Mouse (Mus musculus) midbrain, embryonic 13.5 days (tissue): Measurements from ENCODE around the gene Bap1. TPM values are rescaled to one million over a fixed set of nuclear protein-coding genes. Genes with fewer than 3 reads are reported as not detected.
A peak's percentile ranks its signal among the peaks of the same experiment; 100 is the strongest.

ENCODE experiments used
- ATAC-seq: fragments of 200-750 bp; cut with Nextera tagmentation; 2 replicates; pipeline ENCODE4 v1.8.0; 2017; ENCODE audit warnings: mild to moderate bottlenecking, moderate TSS enrichment, moderate library complexity
- H3K27ac ChIP-seq: fragments of 300-500 bp; sonication (generic); 2 replicates; pipeline ENCODE4 v1.5.1; 2015; ENCODE audit warnings: inconsistent platforms, mild to moderate bottlenecking, moderate library complexity
- H3K27me3 ChIP-seq: fragments of 300-500 bp; sonication (generic); 2 replicates; pipeline ENCODE4 v1.6.1; 2015; ENCODE audit warnings: mild to moderate bottlenecking, inconsistent platforms
- H3K36me3 ChIP-seq: fragments of 300-500 bp; sonication (generic); 2 replicates; pipeline ENCODE4 v1.6.1; 2015; ENCODE audit warnings: mild to moderate bottlenecking, inconsistent platforms
- H3K4me1 ChIP-seq: fragments of 300-500 bp; sonication (generic); replicated peaks from 2 replicates; pipeline ENCODE4 v1.6.1; 2015; ENCODE audit warnings: inconsistent platforms
- H3K4me2 ChIP-seq: fragments of 300-500 bp; sonication (generic); replicated peaks from 2 replicates; pipeline ENCODE4 v1.6.1; 2015; ENCODE audit warnings: moderate library complexity, mild to moderate bottlenecking, inconsistent platforms
- H3K4me3 ChIP-seq: fragments of 300-500 bp; sonication (generic); replicated peaks from 2 replicates; pipeline ENCODE4 v1.5.1; 2015; ENCODE audit warnings: mild to moderate bottlenecking, inconsistent platforms
- H3K9ac ChIP-seq: fragments of 300-500 bp; sonication (generic); replicated peaks from 2 replicates; pipeline ENCODE4 v1.6.1; 2015; ENCODE audit warnings: mild to moderate bottlenecking, inconsistent platforms
- H3K9me3 ChIP-seq: fragments of 300-500 bp; sonication (generic); 2 replicates; pipeline ENCODE4 v1.6.1; 2016; ENCODE audit warnings: mild to moderate bottlenecking, inconsistent platforms
- WGBS: fragments of 180-500 bp; shearing (Covaris S2); methylation state at CpG from one replicate; pipeline ENCODE4 v1.1.7; 2015; 5-methylcytosine and 5-hydroxymethylcytosine counted together
- polyA plus RNA-seq: library from polyadenylated mRNA; unstranded; fragments of >200 nt; fragmentation: Nextera tagmentation; extraction: Ambion mirVana; gene quantifications from 2 replicates; pipeline ENCODE4 v1.2.1, GENCODE M21; 2015

Bap1 gene
- 127 and 133 TPM in 2 replicates for polyA plus RNA-seq

GRCm38 (mm10) chr14:31251084-31251604 is at the start of gene Bap1, which contains the start of gene Phf7:
TSS of gene Bap1 (plus strand) at chr14:31251450.
TSS of gene Phf7 (minus strand) at chr14:31251317.
- Histone ChIP-seq H3K4me3 (peak within 1 kb of the TSS; percentile 86), H3K9me3 (no peaks in the 10 kb centered on the region), H3K9ac (peak within 1 kb of the TSS; percentile 98), H3K36me3 (peaks cover 34% of the 10 kb centered on the region), H3K27me3 (no peaks in the 10 kb centered on the region), H3K4me1 (peaks cover 19% of the 10 kb centered on the region), H3K4me2 (peak within 1 kb of the TSS; percentile 86), H3K27ac (peak within 1 kb of the TSS; percentile 93)
- peak; percentile 93 for ATAC-seq
- WGBS: under 1% methylated on average over 75 of the region's 75 CpGs

DNA sequence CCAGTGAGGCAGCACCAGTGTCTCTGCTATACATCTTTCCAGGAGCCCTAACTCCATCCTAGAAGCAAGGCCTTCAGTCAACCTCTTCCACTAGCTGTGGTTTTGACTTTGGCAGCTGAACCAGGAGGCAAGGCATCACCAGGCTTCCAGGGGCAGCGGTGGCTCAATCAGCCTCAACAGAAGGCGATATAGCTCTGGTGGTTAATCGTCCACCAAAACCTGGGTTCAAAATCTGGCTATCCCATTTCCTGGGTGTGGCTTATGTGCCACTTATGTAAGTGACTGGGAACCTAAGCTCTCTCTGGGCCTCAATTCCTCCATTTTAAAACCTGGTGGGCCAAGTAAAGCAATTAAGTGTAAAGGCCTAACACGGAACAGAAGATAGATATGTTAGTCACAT is 46.4 kb upstream of the Bap1 start:
- peak overlapping the region; percentile 80 for H3K4me3 ChIP-seq
- no peak for ATAC-seq
- peak overlapping the region; percentile 90 for H3K27ac ChIP-seq
- no peaks in the 10 kb centered on the region for H3K9me3 ChIP-seq
- peaks cover 46% of the 10 kb centered on the region for H3K36me3 ChIP-seq
- H3K4me2 ChIP-seq: peak overlapping the region; percentile 99
- WGBS: 82% methylated on average over 4 of the region's 4 CpGs
- H3K9ac ChIP-seq: peak overlapping the region; percentile 92
- H3K27me3 ChIP-seq: no peaks in the 10 kb centered on the region
- peaks cover 27% of the 10 kb centered on the region for H3K4me1 ChIP-seq

GRCm38 (mm10) chr14:31205244-31205561 is 46.0 kb upstream of the Bap1 start:
- Histone ChIP-seq H3K36me3 (peaks cover 42% of the 10 kb centered on the region), H3K27me3 (no peaks in the 10 kb centered on the region), H3K27ac (peak overlapping the region; percentile 90), H3K4me3 (peak overlapping the region; percentile 80), H3K4me1 (peaks cover 27% of the 10 kb centered on the region), H3K4me2 (peak overlapping the region; percentile 99), H3K9ac (peak overlapping the region; percentile 92), H3K9me3 (no peaks in the 10 kb centered on the region)
- ATAC-seq: peak; percentile 22
- WGBS: 17% methylated on average over 8 of the region's 8 CpGs

- Histone ChIP-seq H3K4me2 (peak overlapping the region; percentile 99), H3K36me3 (peaks cover 36% of the 10 kb centered on the region), H3K9me3 (no peaks in the 10 kb centered on the region), H3K27me3 (no peaks in the 10 kb centered on the region), H3K9ac (peak overlapping the region; percentile 92), H3K4me3 (peak overlapping the region; percentile 80), H3K27ac (peak overlapping the region; percentile 90), H3K4me1 (peaks cover 27% of the 10 kb centered on the region)
- 1% methylated on average over 39 of the region's 39 CpGs for WGBS
- ATAC-seq: peak; percentile 74
Observed at GRCm38 (mm10) chr14:31205562-31206467, 45.4 kb upstream of the Bap1 start.

- peak overlapping the region; percentile 90 for H3K27ac ChIP-seq
- peak; percentile 76 for ATAC-seq
- H3K9ac ChIP-seq: peak overlapping the region; percentile 92
- peaks cover 27% of the 10 kb centered on the region for H3K4me1 ChIP-seq
- H3K27me3 ChIP-seq: no peaks in the 10 kb centered on the region
- H3K36me3 ChIP-seq: peaks cover 30% of the 10 kb centered on the region
- under 1% methylated on average over 48 of the region's 48 CpGs for WGBS
- H3K9me3 ChIP-seq: no peaks in the 10 kb centered on the region
- peak overlapping the region; percentile 80 for H3K4me3 ChIP-seq
- H3K4me2 ChIP-seq: peak overlapping the region; percentile 99
Observed at GRCm38 (mm10) chr14:31206472-31206981, 44.7 kb upstream of the Bap1 start.

- WGBS: 80% methylated on average over 13 of the region's 13 CpGs
- H3K4me3 ChIP-seq: peak overlapping the region; percentile 80
- peak overlapping the region; percentile 92 for H3K9ac ChIP-seq
- H3K36me3 ChIP-seq: peaks cover 23% of the 10 kb centered on the region
- ATAC-seq: peak; percentile 49
- no peaks in the 10 kb centered on the region for H3K9me3 ChIP-seq
- peak overlapping the region; percentile 99 for H3K4me2 ChIP-seq
- peak overlapping the region; percentile 90 for H3K27ac ChIP-seq
- H3K27me3 ChIP-seq: no peaks in the 10 kb centered on the region
- H3K4me1 ChIP-seq: peaks cover 27% of the 10 kb centered on the region
Observed at GRCm38 (mm10) chr14:31207070-31207830, 44.0 kb upstream of the Bap1 start.

GRCm38 (mm10) chr14:31208084-31208483 is 43.2 kb upstream of the Bap1 start, which contains the start of gene Tnnc1:
TSS of gene Tnnc1 (plus strand) at chr14:31208312.
- H3K9ac ChIP-seq: peak within 1 kb of the TSS; percentile 92
- WGBS: 88% methylated on average over 2 of the region's 2 CpGs

DNA sequence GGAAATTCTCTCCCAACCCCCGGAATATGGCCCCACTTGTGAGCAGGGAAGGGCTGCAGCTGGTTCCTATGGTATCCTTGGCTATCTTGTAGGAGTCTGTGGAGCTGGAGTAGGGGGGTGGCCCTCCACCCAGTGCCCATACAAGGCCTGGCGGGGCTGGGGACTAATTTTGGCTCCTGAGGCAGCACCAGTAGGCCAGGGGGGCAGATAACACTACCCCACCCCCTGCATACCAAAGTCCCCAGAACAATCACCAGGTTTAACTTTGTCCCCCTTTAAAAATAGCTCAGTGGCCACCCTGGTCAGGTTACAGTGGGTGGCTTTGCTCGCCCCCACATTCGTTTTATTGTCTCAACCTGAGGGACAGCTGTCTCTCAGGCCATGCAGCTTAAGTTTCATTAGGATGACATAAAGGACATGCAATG is 42.1 kb upstream of the Bap1 start:
- Histone ChIP-seq H3K9ac (no peak overlapping the region), H3K36me3 (peaks cover 4% of the 10 kb centered on the region), H3K4me3 (no peak overlapping the region), H3K9me3 (no peaks in the 10 kb centered on the region), H3K4me1 (peaks cover 23% of the 10 kb centered on the region), H3K27ac (no peak overlapping the region), H3K27me3 (no peaks in the 10 kb centered on the region), H3K4me2 (no peak overlapping the region)
- no peak for ATAC-seq
- 90% methylated on average over 4 of the region's 4 CpGs for WGBS

More at GRCm38 (mm10) chr14:31208084-31208483, 43.2 kb upstream of the Bap1 start, which contains the start of gene Tnnc1:
- Histone ChIP-seq H3K4me1 (peaks cover 27% of the 10 kb centered on the region), H3K4me2 (peak within 1 kb of the TSS; percentile 99), H3K4me3 (peak within 1 kb of the TSS; percentile 80), H3K27ac (peak within 1 kb of the TSS; percentile 90), H3K36me3 (peaks cover 14% of the 10 kb centered on the region), H3K27me3 (no peaks in the 10 kb centered on the region), H3K9me3 (no peaks in the 10 kb centered on the region)
- no peak for ATAC-seq

DNA sequence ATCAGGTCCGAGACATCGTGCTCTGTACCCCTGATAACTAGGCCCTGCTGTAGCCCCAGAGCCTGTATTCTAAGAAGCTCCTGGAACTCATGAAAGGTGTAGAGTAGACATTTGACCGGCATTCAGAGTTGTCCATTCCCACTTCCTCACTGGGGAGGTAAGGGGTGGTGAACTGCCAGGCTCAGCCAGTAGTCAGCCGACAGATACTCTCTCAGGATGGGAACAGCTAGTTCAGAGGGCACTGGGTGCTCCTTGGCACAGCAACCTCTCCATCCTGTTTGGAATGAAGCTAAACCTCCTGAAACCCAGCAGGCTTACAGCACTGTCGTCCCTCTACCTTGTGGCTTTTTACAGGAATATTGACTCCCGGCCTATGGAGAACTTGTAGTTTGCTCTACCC is 39.4 kb upstream of the Bap1 start:
- H3K4me2 ChIP-seq: no peak overlapping the region
- no peaks in the 10 kb centered on the region for H3K27me3 ChIP-seq
- H3K4me1 ChIP-seq: peaks cover 15% of the 10 kb centered on the region; the same call in 1 of the 2 replicates
- H3K9ac ChIP-seq: no peak overlapping the region
- no peaks in the 10 kb centered on the region for H3K9me3 ChIP-seq
- ATAC-seq: no peak
- no peaks in the 10 kb centered on the region for H3K36me3 ChIP-seq
- H3K27ac ChIP-seq: no peak overlapping the region
- no peak overlapping the region for H3K4me3 ChIP-seq
- 94% methylated on average over 6 of the region's 6 CpGs for WGBS

DNA sequence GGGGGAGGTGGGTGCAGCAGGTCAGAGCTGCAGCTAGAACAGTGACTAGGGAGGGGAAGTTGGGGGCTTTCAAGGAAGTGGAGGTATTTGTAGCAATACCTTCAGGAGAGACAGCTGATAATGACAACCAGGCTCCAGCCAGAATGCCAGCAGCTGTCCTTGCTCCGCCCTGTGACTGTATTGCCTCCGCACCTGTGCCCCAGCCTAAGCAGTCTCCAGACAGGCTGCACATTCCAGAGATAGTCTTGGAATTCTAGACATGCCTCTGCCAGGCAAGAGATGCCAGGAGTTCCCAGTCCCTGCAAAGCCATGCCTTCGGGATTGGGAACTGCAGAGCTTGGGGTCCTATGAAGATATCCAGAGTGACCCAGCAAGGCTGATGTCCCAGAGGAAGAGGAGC is 38.8 kb upstream of the Bap1 start:
- Histone ChIP-seq H3K4me1 (peaks cover 12% of the 10 kb centered on the region), H3K36me3 (no peaks in the 10 kb centered on the region), H3K9me3 (no peaks in the 10 kb centered on the region), H3K9ac (no peak overlapping the region), H3K4me3 (no peak overlapping the region), H3K27me3 (no peaks in the 10 kb centered on the region), H3K4me2 (no peak overlapping the region), H3K27ac (no peak overlapping the region)
- ATAC-seq: no peak
- 93% methylated on average over 3 of the region's 3 CpGs for WGBS

GRCm38 (mm10) chr14:31213868-31214267 is 37.4 kb upstream of the Bap1 start:
- Histone ChIP-seq H3K4me2 (no peak overlapping the region), H3K36me3 (no peaks in the 10 kb centered on the region), H3K27ac (no peak overlapping the region), H3K9ac (no peak overlapping the region), H3K4me1 (peaks cover 17% of the 10 kb centered on the region), H3K9me3 (no peaks in the 10 kb centered on the region), H3K4me3 (no peak overlapping the region), H3K27me3 (no peaks in the 10 kb centered on the region)
- WGBS: 68% methylated on average over 8 of the region's 8 CpGs
- ATAC-seq: no peak
